18 mouse cellular contexts compared by ENCODE assay signal in genomic region chr10:59843125-59843524, GRCm38 (mm10). TPM values are rescaled to one million over a fixed set of nuclear protein-coding genes. Genes with fewer than 3 reads are reported as not detected.
A peak's percentile ranks its signal among the peaks of the same experiment; 100 is the strongest.
DNase-seq lines count a peak whose midpoint lies in the region.
"Had no signal": no experiment of that assay in that cellular context is flagged by ENCODE, and none has a peak within 500 bp of the region (broad histone marks: within the 10 kb centered on the region; RNA-seq: fewer than 3 reads in every experiment).

No protein-coding gene starts in this region.

- no peaks in the 10 kb centered on the region for H3K27me3 ChIP-seq in forebrain, embryonic 10.5 days (ENCODE audit: poor library complexity, severe bottlenecking)
- H3K27me3 ChIP-seq: embryonic facial prominence, embryonic 13.5 days; forebrain, embryonic 13.5 days; heart, embryonic 15.5 days; hindbrain, embryonic 13.5 days had no signal

- no peaks in the 10 kb centered on the region for H3K9me3 ChIP-seq in forebrain, embryonic 10.5 days
- H3K9me3 ChIP-seq: embryonic facial prominence, embryonic 13.5 days; forebrain, embryonic 13.5 days; heart, embryonic 15.5 days; hindbrain, embryonic 13.5 days had no signal

- no peak overlapping the region for H3K4me3 ChIP-seq in forebrain, embryonic 10.5 days
- H3K4me3 ChIP-seq: embryonic facial prominence, embryonic 13.5 days; forebrain, embryonic 13.5 days; heart, adult 2 months; heart, embryonic 15.5 days; hindbrain, embryonic 13.5 days had no signal

- H3K27ac ChIP-seq in forebrain, embryonic 10.5 days = no peak overlapping the region
- H3K27ac ChIP-seq: embryonic facial prominence, embryonic 13.5 days; forebrain, embryonic 13.5 days; heart, adult 2 months; heart, embryonic 15.5 days; hindbrain, embryonic 13.5 days; hindbrain, postnatal 0 days had no signal

- peaks cover 3% of the 10 kb centered on the region; the same call in 1 of the 2 replicates for H3K36me3 ChIP-seq in forebrain, embryonic 10.5 days (replicated peaks)
- H3K36me3 ChIP-seq: heart, embryonic 15.5 days had no signal

- no peaks in the 10 kb centered on the region for H3K4me1 ChIP-seq in forebrain, embryonic 10.5 days
- H3K4me1 ChIP-seq: embryonic facial prominence, embryonic 13.5 days; forebrain, embryonic 13.5 days; heart, embryonic 15.5 days had no signal

- WGBS in forebrain, embryonic 10.5 days = 43% methylated on average over 5 of the region's 5 CpGs

- peak; percentile 79 for DNase-seq in adrenal gland, adult 2 months
- no peak for DNase-seq in adrenal gland, adult 18-20 months (ENCODE audit: low spot score in 2 of 2)
- DNase-seq in ovary, adult 18-20 months (ENCODE audit: low spot score) = peak; percentile 54
- DNase-seq in ovary, postnatal 14 days (ENCODE audit: low spot score) = no peak
- peak; percentile 55 to 69 for DNase-seq in adrenal gland, postnatal 36 days
- no peak for DNase-seq in kidney, postnatal 14 days
- DNase-seq in forebrain, embryonic 10.5 days (ENCODE audit: extremely low spot score, low spot score) = no peak
- DNase-seq: cerebellum, adult 18-20 months; cerebellum, adult 9-11 months; cerebellum, postnatal 36 days; forebrain, postnatal 0 days; heart, adult 2 months; heart, postnatal 14 days had no signal

RNA-seq across cellular contexts. Expression of gene Dnajb12, which starts 36.2 kb away (rescaled TPM):
- 10 to 100 TPM; 56.0 to 63.9 TPM for total RNA-seq in adrenal gland, adult 2 months (2021)
- polyA plus RNA-seq in adrenal gland, adult 2 months (2012; rRNA removed) = 48.8 and 67.3 TPM in 2 replicates
- 10 to 100 TPM; 43.8 to 55.0 TPM for total RNA-seq in adrenal gland, adult 18-20 months (2021)
- 10 to 100 TPM; 51.3 to 62.5 TPM for total RNA-seq in adrenal gland, postnatal 36 days (2021)
- 26.2 and 27.9 TPM in 2 replicates for polyA plus RNA-seq in forebrain, embryonic 10.5 days (2016; fragmentation: Nextera tagmentation; extraction: Ambion mirVana)

Comparison
In these comparisons a context has a peak if more than half of its experiments do, and no peak if none do; other contexts are left out.
1. DNase-seq: peak in adrenal gland, adult 2 months (single experiment), ovary, adult 18-20 months (single experiment) and adrenal gland, postnatal 36 days (2 of 2); none in adrenal gland, adult 18-20 months (0 of 2), ovary, postnatal 14 days (single experiment), kidney, postnatal 14 days (single experiment) and forebrain, embryonic 10.5 days (single experiment).